Mouse (Mus musculus) kidney, adult 9 months (tissue): ENCODE measurements at regions not wholly inside any gene's neighbourhood (a gene's known extent, or its start where the extent isn't known, plus 50 kb on each side); places are given as distances from the start of the nearest gene placed in this dataset.

Experiments used
- DNase-seq: peaks from one replicate; pipeline ENCODE4 v3.0.0; 2022

DNA sequence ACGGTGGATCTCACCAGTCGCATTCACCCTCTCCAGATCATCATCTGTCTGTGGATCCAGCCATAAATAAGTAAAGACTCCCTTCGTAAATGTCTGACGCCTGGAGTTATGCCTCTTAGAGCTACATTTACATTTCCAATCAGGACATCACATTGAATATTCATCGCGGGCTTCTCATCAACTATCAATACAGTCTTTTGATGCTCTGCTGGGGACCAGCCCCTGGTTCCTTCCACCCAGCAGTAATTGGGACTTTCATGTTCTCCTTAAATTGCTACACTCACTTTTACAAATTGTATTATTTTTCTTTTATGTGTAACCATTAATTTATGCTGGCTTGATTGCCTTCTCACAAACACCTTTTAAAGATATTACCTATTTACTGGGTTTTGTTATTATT is 125.7 kb upstream of the Cnr1 start:
- no peak for DNase-seq

DNA sequence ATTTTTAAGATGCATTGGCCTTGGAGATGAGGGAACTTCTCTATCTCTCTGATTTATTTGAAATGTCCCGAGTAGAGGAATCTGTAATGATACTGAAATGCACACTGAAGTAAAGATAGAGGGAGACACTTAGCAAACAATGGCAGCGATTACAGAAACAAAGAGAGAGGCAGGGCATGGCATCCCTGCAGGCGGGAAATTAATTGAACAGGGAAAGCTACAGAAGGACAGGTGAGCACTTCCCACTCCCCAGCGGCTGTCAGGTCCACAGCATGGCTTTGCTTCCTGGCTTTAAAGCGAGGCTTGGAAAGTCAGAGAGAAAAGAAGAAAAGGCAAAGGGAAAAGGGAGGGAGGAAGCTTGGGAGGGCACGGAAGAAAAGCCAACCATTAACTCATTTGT is 125.3 kb upstream of the Cnr1 start:
- no peak for DNase-seq

DNA sequence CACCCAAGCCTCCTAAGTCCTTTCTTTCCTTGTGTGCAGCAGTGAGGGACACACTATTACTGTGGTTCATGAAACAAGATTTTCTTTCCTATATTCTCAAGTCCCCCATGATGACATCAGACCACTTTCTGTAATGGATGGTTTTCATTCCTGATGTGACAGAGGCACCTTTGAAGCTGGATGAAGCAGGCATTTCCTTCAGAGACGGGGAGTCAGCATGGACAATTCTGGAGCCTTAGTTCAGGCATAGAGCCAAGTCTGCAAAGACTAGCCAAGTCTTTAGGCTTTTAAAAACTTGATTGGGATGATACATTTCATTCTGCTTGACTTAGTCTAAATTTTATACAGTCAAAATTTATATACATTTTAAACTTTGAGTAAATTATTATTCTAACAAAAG is 124.6 kb upstream of the Cnr1 start:
- no peak for DNase-seq

DNA sequence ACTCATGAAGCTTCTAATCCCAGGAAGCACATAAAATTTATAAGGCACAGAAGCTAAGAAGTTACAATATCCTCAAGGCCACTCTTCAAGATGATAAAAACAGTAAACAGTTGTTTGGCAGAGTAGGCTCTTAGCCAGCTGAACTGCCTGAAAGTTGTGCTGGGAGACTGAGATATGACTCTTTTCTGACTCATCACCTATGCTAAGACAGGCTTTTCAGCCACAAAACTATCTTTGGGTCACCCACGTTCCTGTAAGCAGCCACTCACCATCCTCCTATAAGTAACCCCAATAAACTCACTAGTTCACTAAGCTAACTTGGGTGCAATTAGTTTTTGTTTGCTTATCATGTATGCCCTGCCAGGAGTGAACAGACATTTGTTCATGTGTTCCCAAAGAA is 112.1 kb upstream of the Cnr1 start:
- DNase-seq = no peak

DNA sequence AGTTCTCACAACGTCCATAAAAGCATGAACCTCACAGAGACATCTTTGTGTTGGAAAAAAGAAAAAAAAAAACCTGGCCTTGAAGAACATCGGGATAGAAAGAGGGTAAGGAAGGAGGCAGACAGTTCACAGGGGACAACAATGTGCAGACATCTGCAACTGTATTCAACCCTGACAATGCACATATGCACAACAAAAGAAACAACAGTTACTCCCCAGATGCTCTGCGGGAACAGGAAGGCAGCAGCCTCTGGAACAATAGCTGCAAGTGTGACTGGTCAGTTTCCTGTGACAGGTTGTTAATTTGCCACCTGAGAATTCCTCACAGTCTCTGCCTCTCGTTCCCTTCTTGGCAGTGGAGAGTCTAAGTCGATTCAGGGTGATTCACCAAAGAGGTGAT is 100.5 kb upstream of the Cnr1 start:
- no peak for DNase-seq

DNA sequence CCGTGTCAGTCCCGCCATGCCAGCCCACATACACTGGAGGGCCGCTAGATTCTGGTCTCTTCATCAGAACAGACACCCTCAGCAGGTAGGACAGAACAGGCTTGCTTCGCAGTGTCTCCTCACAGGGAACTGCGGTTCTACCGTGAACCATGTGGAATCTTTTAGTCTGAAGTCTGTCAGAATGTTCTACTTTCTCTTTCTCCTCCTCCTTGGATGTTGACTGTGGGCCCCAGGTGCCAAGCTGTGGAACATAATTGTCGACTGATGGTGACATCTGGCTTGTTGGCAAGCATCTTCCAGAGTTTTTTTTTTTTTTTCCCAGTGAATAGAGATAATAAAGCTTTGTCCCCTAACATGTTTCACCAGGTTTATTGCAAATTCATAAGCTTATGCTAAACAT is 91.3 kb upstream of the Cnr1 start:
- no peak for DNase-seq

DNA sequence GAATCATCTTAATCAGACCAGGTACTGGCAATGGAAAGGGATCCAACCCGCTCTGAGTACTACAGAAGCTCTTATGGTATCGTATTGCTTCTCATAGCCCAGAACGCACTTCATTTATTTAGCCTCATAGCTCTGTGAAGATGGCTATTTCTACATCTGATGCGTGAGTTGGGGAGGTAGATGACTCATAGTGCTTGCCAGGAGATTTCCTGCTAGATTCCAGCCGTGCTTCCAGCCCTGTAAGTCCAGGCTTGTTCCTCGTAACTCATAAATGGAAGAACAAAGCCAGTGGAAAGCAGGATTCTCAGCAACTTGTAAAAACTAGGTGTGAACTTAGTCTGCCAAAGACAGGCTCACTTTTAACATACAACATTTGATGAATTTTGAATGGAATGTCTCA is 86.0 kb upstream of the Cnr1 start:
- DNase-seq = no peak

DNA sequence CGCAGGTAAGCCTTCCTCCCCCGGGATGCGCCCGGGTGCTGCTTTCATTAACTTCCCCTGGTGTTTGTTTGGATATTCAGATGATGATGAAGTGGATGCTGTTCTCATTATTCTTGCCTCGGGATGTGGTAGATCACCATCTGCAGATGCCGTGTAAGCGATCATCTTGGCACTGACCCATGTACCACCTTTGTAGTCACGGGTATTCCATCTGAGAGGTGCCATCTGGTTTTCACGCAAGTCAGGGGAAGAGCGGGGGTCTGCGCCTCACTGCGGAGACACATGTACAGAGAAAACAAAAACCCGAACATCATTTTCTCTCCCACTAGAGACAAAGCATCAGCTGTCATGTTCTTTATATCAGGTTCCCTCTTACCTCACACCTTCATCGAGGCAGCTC is 84.3 kb upstream of the Cnr1 start:
- no peak for DNase-seq

DNA sequence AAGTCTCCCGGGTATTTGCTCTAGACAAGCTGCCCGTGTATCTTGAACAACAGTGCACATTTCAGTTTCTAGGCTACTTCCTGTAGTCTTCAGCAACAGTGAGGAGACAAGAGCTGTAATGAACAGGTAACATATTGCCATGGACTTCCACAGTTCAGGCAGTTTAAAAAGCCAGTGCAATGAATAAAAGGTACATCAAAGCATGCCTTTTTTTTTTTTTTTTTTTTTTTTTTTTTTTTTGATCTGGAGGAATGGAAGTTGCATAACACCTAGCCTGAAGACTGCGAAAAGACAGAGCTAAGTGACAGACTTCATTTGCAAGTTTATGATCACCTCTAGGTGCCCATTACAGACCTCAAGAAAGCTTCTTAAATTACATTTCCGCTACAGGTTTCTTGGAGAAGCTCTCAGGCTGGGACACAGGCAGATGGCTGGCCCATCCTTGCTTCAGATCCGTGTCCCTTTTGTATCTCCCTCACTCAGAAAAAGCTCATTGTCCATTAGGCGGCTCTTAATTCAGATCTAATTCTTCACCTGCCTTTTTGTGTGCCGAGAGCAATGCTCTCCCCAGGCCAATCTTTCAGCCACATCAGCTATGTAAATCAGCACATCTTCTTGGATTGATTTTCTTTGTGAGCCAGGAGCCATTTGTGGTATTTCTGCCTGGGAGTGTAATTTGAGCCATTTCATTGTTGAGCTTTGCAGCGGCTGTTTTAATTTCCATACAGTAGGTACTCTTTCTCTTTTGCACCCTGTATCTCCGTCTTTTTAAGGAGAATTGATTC is 78.6 kb upstream of the Cnr1 start:
- DNase-seq = no peak

DNA sequence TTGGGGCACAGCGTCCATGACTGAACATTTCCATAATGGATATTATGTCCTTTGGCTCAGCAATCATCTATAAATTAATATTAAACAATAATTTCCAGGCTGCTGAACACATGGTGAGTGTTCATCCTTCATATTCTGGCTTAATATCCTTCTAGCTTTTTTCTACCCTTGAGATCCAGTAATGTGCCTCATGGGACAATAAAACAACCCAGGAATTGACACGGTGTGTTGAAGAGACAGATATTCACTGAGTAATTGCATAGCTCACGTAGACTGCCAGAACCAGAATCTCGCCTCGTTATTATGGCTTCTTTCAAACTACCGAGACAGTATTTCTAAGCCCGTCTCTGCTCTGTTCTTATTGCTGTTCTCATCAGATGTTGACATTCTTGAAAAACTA is 74.1 kb upstream of the Cnr1 start:
- DNase-seq = no peak

DNA sequence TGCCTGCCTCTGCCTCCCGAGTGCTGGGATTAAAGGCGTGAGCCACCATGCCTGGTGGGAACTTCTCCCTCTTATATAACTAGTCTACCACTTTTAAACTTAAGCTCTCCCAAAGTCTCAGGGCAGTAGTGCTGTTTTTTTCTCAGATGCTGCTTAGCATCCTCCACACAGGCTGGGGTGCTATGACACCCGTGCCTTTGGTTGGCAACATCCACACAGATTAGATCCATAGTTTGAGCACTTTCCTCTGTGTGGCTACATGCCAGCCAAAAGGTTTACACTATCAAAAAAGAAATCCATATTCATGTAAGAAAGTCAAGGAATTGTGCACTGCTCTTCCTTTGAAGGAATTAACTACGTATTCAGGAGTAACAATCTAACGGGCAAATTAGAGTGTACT is 72.1 kb upstream of the Cnr1 start:
- DNase-seq = no peak

DNA sequence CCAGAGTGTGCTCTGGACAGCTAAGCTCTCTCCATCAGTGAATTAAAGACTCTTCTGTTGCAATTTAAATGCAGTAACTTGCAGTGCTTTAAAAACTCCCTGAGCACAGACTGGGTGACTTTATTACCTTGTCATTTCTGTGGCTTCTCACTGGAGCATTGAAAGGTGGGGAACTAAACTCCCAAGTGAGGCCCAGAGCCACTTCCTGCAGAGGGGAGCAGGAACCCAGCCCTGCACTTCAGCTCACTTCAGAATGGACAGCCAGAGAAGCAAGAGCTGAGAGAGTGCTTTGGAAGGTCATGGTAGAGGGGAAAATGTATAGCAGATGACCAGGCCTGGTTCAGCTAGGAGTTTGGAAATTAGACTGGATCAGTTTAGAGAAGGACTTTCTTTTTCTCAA is 69.3 kb upstream of the Cnr1 start:
- no peak for DNase-seq

DNA sequence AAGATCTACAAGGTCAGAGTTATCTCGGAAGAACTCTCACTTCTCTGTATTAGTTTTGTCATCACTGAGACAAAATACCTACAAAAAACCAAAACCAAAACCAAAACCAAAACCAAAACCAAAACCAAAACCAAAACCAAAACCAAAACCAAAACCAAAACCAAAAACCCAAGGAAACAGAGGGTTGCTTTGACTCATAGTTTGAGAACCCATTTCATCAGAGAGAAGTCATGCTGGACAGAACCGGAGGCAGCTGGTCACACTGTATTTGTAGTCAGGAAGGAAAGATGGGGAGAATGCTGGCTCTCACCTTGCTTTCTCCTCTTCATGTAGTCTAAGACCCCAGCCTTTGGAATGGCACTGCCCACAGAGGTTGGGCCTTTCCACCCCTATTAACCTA is 57.3 kb upstream of the Cnr1 start:
- no peak for DNase-seq

DNA sequence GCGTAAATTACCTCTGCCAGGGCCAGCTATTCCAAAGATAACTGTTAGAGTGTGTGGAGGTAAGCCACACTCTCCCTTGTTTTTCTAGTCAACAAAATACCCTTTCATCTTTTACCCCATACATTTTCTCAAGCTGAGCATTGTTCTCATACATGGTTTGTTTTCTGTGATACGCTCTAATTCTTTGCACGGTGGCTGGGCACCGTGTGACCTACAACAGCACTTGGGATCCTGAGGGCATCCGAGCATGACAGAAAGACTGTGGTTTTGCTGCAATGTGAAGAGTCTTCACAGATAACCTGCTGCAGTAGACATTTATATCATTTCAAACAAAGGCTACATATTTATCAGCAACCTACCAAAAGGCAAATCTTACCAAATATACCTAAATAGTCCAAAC is 55.1 kb upstream of the Cnr1 start:
- DNase-seq = peak; percentile 13
